Mouse (Mus musculus): Measurements from ENCODE around the gene Tedc2. TPM values are rescaled to one million over a fixed set of nuclear protein-coding genes. Genes with fewer than 3 reads are reported as not detected.

Tedc2 gene
- polyA plus RNA-seq, 1 experiment: 17.0 TPM

DNA sequence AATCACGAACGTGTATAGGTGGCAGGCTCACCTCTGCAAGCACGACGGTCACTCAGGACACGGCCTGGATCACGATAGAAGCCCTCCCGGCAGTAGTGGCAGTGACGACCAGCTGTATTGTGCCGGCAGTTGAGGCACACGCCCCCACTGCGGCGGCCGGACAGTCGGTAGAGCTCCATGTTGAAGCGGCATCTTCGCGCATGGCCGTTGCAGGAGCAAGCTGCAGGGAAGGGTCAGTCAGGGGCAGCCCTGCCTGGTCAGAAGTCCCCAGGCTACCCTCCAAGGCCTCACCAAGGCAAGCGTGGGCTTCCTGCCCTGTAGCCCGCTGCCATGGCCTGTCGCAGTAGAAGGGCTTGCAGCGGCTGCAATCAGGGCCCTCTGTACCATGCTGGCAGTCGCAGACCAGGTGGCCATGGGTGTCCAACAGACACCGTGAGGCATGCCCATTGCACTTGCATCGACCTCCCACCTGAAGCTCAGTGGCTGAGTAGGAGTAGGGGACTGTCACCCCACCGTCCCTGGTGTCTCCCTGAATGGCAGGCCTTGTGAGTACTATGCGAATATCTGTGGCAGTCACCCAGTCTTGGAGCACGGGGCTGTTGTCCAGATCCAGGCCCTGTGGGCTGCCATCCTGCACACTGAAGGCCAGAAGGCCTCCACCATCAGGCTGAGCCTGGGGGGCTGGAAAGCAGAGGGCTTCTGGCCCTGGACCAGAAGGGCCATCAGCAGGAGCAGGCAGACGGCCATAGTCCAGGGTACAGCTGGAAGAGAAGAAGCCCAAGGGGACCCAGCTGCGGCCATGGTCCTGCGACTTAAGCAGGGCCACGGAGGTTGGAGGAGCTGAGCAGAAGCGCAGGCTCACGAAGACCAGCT is 12.6 kb downstream of the Tedc2 start:
- H3K4me1 ChIP-seq (ENCODE audit: control insufficient read depth, insufficient read depth, low read length): peaks cover 10% of the 10 kb centered on the region
- peak overlapping the region; percentile 31; the same call in 1 of the 2 replicates for H3K4me3 ChIP-seq (ENCODE audit: insufficient read depth, low read length)
- TF ChIP-seq CTCF (IDR thresholded peaks at IDR 0.05; ENCODE audit: extremely low read depth, insufficient read depth, low read length): no peak
- no peak for TF ChIP-seq POLR2A (IDR thresholded peaks at IDR 0.05; ENCODE audit: extremely low read depth, insufficient read depth, low read length)
- H3K27ac ChIP-seq (ENCODE audit: insufficient read depth, low read length): peak overlapping the region; percentile 94

GRCm38 (mm10) chr17:24206451-24207351 is 13.9 kb downstream of the Tedc2 start:
- Histone ChIP-seq H3K4me1 (ENCODE audit: control insufficient read depth, insufficient read depth, low read length) (peaks cover 10% of the 10 kb centered on the region), H3K4me3 (ENCODE audit: insufficient read depth, low read length) (peak overlapping the region; percentile 7), H3K27ac (ENCODE audit: insufficient read depth, low read length) (peak overlapping the region; percentile 82)
- TF ChIP-seq CTCF (IDR thresholded peaks at IDR 0.05; ENCODE audit: extremely low read depth, insufficient read depth, low read length) (no peak), POLR2A (IDR thresholded peaks at IDR 0.05; ENCODE audit: extremely low read depth, insufficient read depth, low read length) (0 out of 2 replicates have a peak, but pooled peaks have one; percentile 33)

GRCm38 (mm10) chr17:24205908-24206361 is 14.7 kb downstream of the Tedc2 start:
- Histone ChIP-seq H3K4me3 (ENCODE audit: insufficient read depth, low read length) (peak overlapping the region; percentile 68), H3K27ac (ENCODE audit: insufficient read depth, low read length) (peak overlapping the region; percentile 25), H3K4me1 (ENCODE audit: control insufficient read depth, insufficient read depth, low read length) (peaks cover 10% of the 10 kb centered on the region)
- TF ChIP-seq CTCF (IDR thresholded peaks at IDR 0.05; ENCODE audit: extremely low read depth, insufficient read depth, low read length): no peak
- no peak for TF ChIP-seq POLR2A (IDR thresholded peaks at IDR 0.05; ENCODE audit: extremely low read depth, insufficient read depth, low read length)

- peak within 1 kb of the TSS; percentile 68 for H3K4me3 ChIP-seq (ENCODE audit: insufficient read depth, low read length)
- TF ChIP-seq POLR2A (IDR thresholded peaks at IDR 0.05; ENCODE audit: extremely low read depth, insufficient read depth, low read length): peak; percentile 57; the same call in 1 of the 2 replicates
- no peak for TF ChIP-seq CTCF (IDR thresholded peaks at IDR 0.05; ENCODE audit: extremely low read depth, insufficient read depth, low read length)
- peaks cover 14% of the 10 kb centered on the region for H3K4me1 ChIP-seq (ENCODE audit: control insufficient read depth, insufficient read depth, low read length)
- peak within 1 kb of the TSS; percentile 25 for H3K27ac ChIP-seq (ENCODE audit: insufficient read depth, low read length)
These were observed 15.3 kb downstream of the Tedc2 start, which contains the start of gene Tbc1d24 for GRCm38 (mm10) chr17:24205284-24205888. Tbc1d24 (minus strand) TSS chr17:24205562.

- Histone ChIP-seq H3K4me3 (ENCODE audit: insufficient read depth, low read length) (peak overlapping the region; percentile 68), H3K27ac (ENCODE audit: insufficient read depth, low read length) (no peak overlapping the region), H3K4me1 (ENCODE audit: control insufficient read depth, insufficient read depth, low read length) (peaks cover 19% of the 10 kb centered on the region)
- TF ChIP-seq POLR2A (IDR thresholded peaks at IDR 0.05; ENCODE audit: extremely low read depth, insufficient read depth, low read length): no peak
- no peak for TF ChIP-seq CTCF (IDR thresholded peaks at IDR 0.05; ENCODE audit: extremely low read depth, insufficient read depth, low read length)
These were observed 15.8 kb downstream of the Tedc2 start for GRCm38 (mm10) chr17:24204846-24205245.

- no peak overlapping the region for H3K27ac ChIP-seq (ENCODE audit: insufficient read depth, low read length)
These were observed 16.8 kb downstream of the Tedc2 start for GRCm38 (mm10) chr17:24203611-24204534.

GRCm38 (mm10) chr17:24203068-24203467 is 17.6 kb downstream of the Tedc2 start:
- H3K4me1 ChIP-seq (ENCODE audit: control insufficient read depth, insufficient read depth, low read length): peaks cover 21% of the 10 kb centered on the region

More at GRCm38 (mm10) chr17:24203611-24204534, 16.8 kb downstream of the Tedc2 start:
- H3K4me3 ChIP-seq (ENCODE audit: insufficient read depth, low read length): peak overlapping the region; percentile 68; the same call in 1 of the 2 replicates
- no peak for TF ChIP-seq CTCF (IDR thresholded peaks at IDR 0.05; ENCODE audit: extremely low read depth, insufficient read depth, low read length)
- TF ChIP-seq POLR2A (IDR thresholded peaks at IDR 0.05; ENCODE audit: extremely low read depth, insufficient read depth, low read length): no peak
- H3K4me1 ChIP-seq (ENCODE audit: control insufficient read depth, insufficient read depth, low read length): peaks cover 20% of the 10 kb centered on the region

GRCm38 (mm10) chr17:24201092-24201491 is 19.6 kb downstream of the Tedc2 start:
- peaks cover 26% of the 10 kb centered on the region for H3K4me1 ChIP-seq (ENCODE audit: control insufficient read depth, insufficient read depth, low read length)
- TF ChIP-seq CTCF (IDR thresholded peaks at IDR 0.05; ENCODE audit: extremely low read depth, insufficient read depth, low read length) (no peak), POLR2A (IDR thresholded peaks at IDR 0.05; ENCODE audit: extremely low read depth, insufficient read depth, low read length) (no peak)
- no peak overlapping the region for H3K4me3 ChIP-seq (ENCODE audit: insufficient read depth, low read length)
- no peak overlapping the region for H3K27ac ChIP-seq (ENCODE audit: insufficient read depth, low read length)

More at GRCm38 (mm10) chr17:24203068-24203467, 17.6 kb downstream of the Tedc2 start:
- Histone ChIP-seq H3K4me3 (ENCODE audit: insufficient read depth, low read length) (no peak overlapping the region), H3K27ac (ENCODE audit: insufficient read depth, low read length) (no peak overlapping the region)
- TF ChIP-seq POLR2A (IDR thresholded peaks at IDR 0.05; ENCODE audit: extremely low read depth, insufficient read depth, low read length): no peak
- no peak for TF ChIP-seq CTCF (IDR thresholded peaks at IDR 0.05; ENCODE audit: extremely low read depth, insufficient read depth, low read length)

All from cortical plate, adult 2 months (tissue).